Mouse (Mus musculus): ENCODE data around the gene Ifit3.

DNA sequence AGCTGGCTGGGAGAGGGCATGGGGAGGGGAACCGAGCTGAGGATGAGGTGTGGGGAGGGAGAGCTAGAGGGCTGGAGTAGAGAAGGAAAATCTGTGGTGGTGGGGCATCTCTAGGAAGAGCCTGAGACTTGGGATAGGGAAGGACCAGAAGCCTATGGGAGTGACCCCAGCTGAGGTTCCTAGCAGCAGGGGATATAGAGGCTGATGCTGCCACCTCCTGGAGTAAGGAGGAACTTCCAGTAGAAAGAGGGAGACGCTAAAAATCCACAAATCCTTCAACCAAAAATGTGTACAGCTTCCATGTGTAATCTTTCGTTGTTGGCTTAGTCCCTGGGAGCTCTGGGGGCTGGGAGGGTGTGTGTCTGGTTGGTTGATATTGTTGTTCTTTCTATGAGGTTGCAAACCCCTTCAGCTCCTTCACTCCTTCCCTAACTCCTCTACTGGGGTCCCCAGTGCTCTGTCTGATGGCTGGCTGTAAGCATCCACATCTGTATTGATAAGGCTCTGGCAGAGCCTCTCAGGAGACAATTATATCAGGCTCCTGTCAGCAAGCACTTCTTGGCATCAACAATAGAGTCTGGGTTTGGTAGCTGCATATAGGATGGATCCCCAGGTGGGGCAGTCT lies 53.7 kb downstream of the Ifit3 start:
- TF ChIP-seq CTCF (IDR thresholded peaks at IDR 0.05; ENCODE audit: low read depth, low read length) (peak; percentile 60), POLR2A (IDR thresholded peaks at IDR 0.05; ENCODE audit: insufficient read depth, low read length) (no peak)

Measured in ES-Bruce4 (cell line).